Mouse (Mus musculus) right cerebral cortex, postnatal 36 days (tissue): ENCODE measurements around the gene Igfbp3.

Experiments
- DNase-seq, 2 experiments: peaks; one replicate each; pipeline ENCODE4 v3.0.0; 2022; ENCODE audit warnings: low spot score in 2 of 2, mixed read lengths in 1 of 2

Gene Igfbp3

GRCm38 (mm10) chr11:7161502-7162174 lies 52.1 kb downstream of the Igfbp3 start:
- no peak for DNase-seq

GRCm38 (mm10) chr11:7160637-7161101 lies 53.1 kb downstream of the Igfbp3 start:
- no peak for DNase-seq

GRCm38 (mm10) chr11:7160146-7160545 lies 53.6 kb downstream of the Igfbp3 start:
- DNase-seq: no peak

GRCm38 (mm10) chr11:7158196-7158595 lies 55.5 kb downstream of the Igfbp3 start:
- DNase-seq: no peak

- DNase-seq: no peak
These were observed 57.3 kb downstream of the Igfbp3 start for GRCm38 (mm10) chr11:7156427-7156826.
